Mouse (Mus musculus) brain, embryonic 14.5 days (tissue): ENCODE results near the gene Entr1. TPM values are rescaled to one million over a fixed set of nuclear protein-coding genes. Genes with fewer than 3 reads are reported as not detected.

Experiments
- DNase-seq: peaks from one replicate; pipeline ENCODE4 v3.0.0-alpha.2; 2011; ENCODE audit warnings: low read depth
- CTCF ChIP-seq: fragments of 200-500 bp; IDR thresholded peaks from 2 replicates; pipeline ENCODE4 v1.5.1; 2012; ENCODE audit warnings: inconsistent platforms, mild to moderate bottlenecking, moderate library complexity, borderline replicate concordance; ENCODE audit not compliant: insufficient read depth, insufficient read length; ENCODE audit errors: extremely low read depth
- POLR2A ChIP-seq: fragments of 200-500 bp; IDR thresholded peaks from 2 replicates; pipeline ENCODE4 v1.6.1; 2012; ENCODE audit warnings: mild to moderate bottlenecking, inconsistent platforms, borderline replicate concordance; ENCODE audit not compliant: poor library complexity, insufficient read depth, insufficient read length, severe bottlenecking; ENCODE audit errors: extremely low read depth
- polyA plus RNA-seq: library from polyadenylated mRNA; depleted of rRNA; stranded (reverse); fragments of >200 nt; gene quantifications from 2 replicates; pipeline ENCODE4 v1.2.3, GENCODE M21; 2012; rRNA removed

Gene Entr1
- polyA plus RNA-seq, 1 experiment, result 222 TPM

DNA sequence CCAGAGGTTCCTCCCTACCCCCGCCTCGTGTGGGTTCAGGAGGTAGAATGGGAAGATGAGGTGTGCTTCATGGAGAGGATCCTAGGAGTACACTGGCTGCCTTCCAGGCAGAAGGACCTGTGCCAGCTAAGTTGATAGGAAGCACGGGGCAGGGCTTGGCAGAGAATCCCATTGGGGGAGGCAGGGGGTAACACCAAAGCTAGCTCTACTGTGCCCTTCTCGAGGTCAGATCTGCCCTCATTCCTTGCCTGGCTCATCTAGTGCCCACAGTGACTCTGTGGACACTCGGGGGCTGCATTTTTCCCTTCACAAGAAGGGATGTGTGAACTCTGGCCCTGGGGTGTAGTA, 49.9 kb downstream of the Entr1 start:
- DNase-seq, result no peak
- TF ChIP-seq POLR2A, result no peak
- no peak for TF ChIP-seq CTCF

- no peak for DNase-seq
- no peak for TF ChIP-seq CTCF
- no peak for TF ChIP-seq POLR2A
Measured at GRCm38 (mm10) chr2:26338302-26339203, 50.6 kb downstream of the Entr1 start.

Other genes starting within 250 kb of the Entr1 start
- 1.6 and 3.3 TPM in 2 replicates for gene Lhx3, start 181.0 kb downstream of the Entr1 start, polyA plus RNA-seq
- 19.1 and 20.1 TPM in 2 replicates for gene Qsox2, start 151.8 kb downstream of the Entr1 start, polyA plus RNA-seq
- gene Ccdc187, start 94.8 kb downstream of the Entr1 start, polyA plus RNA-seq, result 1.4 and 1.9 TPM in 2 replicates
- gene Gpsm1, start 73.8 kb downstream of the Entr1 start, polyA plus RNA-seq, result 163 and 195 TPM in 2 replicates
- 31.0 and 32.8 TPM in 2 replicates for gene Dnlz, start 37.2 kb downstream of the Entr1 start, polyA plus RNA-seq
- gene Card9, start 28.4 kb downstream of the Entr1 start, polyA plus RNA-seq, result 1.8 and 2.2 TPM in 2 replicates
- 52.9 and 53.8 TPM in 2 replicates for gene Snapc4, start 8.7 kb downstream of the Entr1 start, polyA plus RNA-seq
- gene Pmpca, start within 50 bp of the Entr1 start, polyA plus RNA-seq, result 116 and 133 TPM in 2 replicates
- 39.4 and 44.8 TPM in 2 replicates for gene Inpp5e, start 19.9 kb upstream of the Entr1 start, polyA plus RNA-seq
- 50.0 and 60.0 TPM in 2 replicates for gene Sec16a, start 55.9 kb upstream of the Entr1 start, polyA plus RNA-seq
- gene Notch1, start 127.3 kb upstream of the Entr1 start, polyA plus RNA-seq, result 30.5 and 42.4 TPM in 2 replicates
- gene Egfl7, start 190.7 kb upstream of the Entr1 start, polyA plus RNA-seq, result 139 and 192 TPM in 2 replicates
- not detected in 2 replicates for gene Gm20532, start 197.3 kb upstream of the Entr1 start, polyA plus RNA-seq
- 5.5 and 6.1 TPM in 2 replicates for gene Agpat2, start 215.1 kb upstream of the Entr1 start, polyA plus RNA-seq
- 119 and 133 TPM in 2 replicates for gene Fam69b, start 239.1 kb upstream of the Entr1 start, polyA plus RNA-seq